Mouse (Mus musculus): ENCODE results near the gene Fry. TPM values are rescaled to one million over a fixed set of nuclear protein-coding genes. Genes with fewer than 3 reads are reported as not detected.

Fry gene
- polyA plus RNA-seq, 1 experiment from 2014 or later: 11.1 TPM

DNA sequence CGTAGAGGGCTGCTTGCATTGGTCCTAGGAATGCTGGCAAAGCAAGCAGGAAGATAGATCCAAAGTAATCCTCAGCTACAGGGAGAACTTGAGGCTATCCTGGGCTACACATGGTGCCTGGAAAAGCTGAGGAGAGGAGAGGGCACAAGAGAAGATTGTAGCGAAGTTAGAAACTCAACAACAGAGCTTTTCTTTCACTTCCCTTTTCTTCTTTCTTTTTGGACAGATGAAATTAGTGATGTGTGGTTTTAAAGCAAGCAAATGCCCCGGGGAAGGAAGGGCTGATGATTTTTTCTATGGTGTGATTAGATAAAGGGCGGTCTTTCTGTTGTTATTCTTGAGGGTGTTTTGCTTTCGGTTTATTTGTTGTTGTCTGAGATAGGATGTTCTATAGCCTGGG lies 188.1 kb downstream of the Fry start:
- Histone ChIP-seq H3K4me1 (no peaks in the 10 kb centered on the region), H3K36me3 (no peaks in the 10 kb centered on the region), H3K27ac (no peak overlapping the region), H3K4me3 (no peak overlapping the region), H3K27me3 (no peaks in the 10 kb centered on the region), H3K9me3 (no peaks in the 10 kb centered on the region), H3K9ac (no peak overlapping the region), H3K4me2 (no peak overlapping the region)
- ATAC-seq (ENCODE audit: insufficient number of reproducible peaks, insufficient read depth, low FRiP score, low TSS enrichment, low read depth): no peak
- WGBS: 84% methylated on average over 5 of the region's 5 CpGs

DNA sequence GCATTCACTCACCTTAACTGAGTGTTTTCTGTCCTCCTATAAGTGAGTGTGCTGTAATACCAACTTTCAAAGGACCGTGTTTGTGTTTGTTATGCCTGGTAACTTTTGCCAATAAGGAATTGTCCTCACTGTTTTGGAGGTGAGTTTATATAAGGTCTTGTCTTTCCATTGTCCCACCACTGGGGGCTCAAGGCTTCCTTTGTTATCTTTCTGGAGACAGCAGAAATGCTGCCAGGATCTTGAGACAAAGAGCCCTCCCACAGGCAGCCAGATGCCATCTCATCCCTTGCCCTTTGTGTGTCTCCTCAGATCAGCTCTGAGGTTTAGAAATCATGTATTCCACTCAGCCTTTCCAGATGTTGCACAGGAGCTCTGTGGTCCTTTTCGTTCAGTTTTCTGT lies 194.8 kb downstream of the Fry start:
- Histone ChIP-seq H3K4me1 (no peaks in the 10 kb centered on the region), H3K27me3 (no peaks in the 10 kb centered on the region), H3K9me3 (0 out of 2 replicates have a peak, but pooled peaks cover 4% of the 10 kb centered on the region), H3K4me3 (no peak overlapping the region), H3K27ac (no peak overlapping the region), H3K9ac (no peak overlapping the region), H3K4me2 (no peak overlapping the region), H3K36me3 (0 out of 2 replicates have a peak, but pooled peaks cover 3% of the 10 kb centered on the region)
- ATAC-seq (ENCODE audit: insufficient number of reproducible peaks, insufficient read depth, low FRiP score, low TSS enrichment, low read depth): no peak
- WGBS: 53% methylated on average over 2 of the region's 2 CpGs

DNA sequence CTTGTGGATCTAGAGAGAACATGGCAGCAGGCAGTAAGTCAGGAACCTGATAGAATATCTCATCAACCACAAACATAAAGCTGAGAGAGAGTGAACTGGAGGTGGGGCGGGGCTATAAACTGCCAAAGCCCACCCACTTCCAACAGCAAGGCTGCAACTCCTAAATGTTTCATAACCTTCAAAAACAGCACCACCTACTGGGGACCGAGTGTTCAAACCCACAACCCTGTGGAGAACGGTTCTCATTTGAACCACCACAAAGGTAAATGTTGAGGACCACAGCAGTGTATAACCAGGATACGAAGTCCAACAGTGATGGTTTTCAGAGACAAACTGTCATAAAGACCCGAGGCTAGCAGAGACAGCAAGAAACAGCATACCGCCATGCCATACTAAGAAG lies 196.1 kb downstream of the Fry start:
- H3K9me3 ChIP-seq: 0 out of 2 replicates have a peak, but pooled peaks cover 4% of the 10 kb centered on the region
- 0 out of 2 replicates have a peak, but pooled peaks cover 3% of the 10 kb centered on the region for H3K36me3 ChIP-seq
- 90% methylated on average over 6 of the region's 6 CpGs for WGBS
- no peak overlapping the region for H3K4me3 ChIP-seq
- H3K4me1 ChIP-seq: no peaks in the 10 kb centered on the region
- H3K27me3 ChIP-seq: no peaks in the 10 kb centered on the region
- no peak overlapping the region for H3K4me2 ChIP-seq
- no peak overlapping the region for H3K9ac ChIP-seq
- no peak overlapping the region for H3K27ac ChIP-seq
- no peak for ATAC-seq (ENCODE audit: insufficient number of reproducible peaks, insufficient read depth, low FRiP score, low TSS enrichment, low read depth)

DNA sequence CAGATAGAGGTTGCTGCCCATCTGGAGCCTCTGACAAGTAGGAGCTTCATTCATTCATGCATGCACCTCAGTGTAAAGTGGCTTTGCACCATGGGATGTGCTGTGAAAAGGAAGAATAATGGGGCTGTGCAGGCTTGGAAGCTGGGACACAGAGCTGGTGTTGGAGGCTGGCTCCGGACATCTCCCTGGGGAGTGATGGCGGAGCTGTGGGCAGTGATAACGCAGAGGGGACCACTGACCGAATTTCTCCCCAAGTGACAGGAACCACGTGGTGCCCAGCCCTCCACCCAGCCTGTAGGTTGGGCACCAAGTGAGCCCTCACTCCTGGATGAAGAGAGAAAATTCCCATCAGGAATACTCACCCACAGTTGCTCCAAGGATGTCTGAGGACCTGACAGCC lies 207.0 kb downstream of the Fry start:
- H3K4me3 ChIP-seq: no peak overlapping the region
- no peak overlapping the region for H3K4me2 ChIP-seq
- no peaks in the 10 kb centered on the region for H3K4me1 ChIP-seq
- no peak overlapping the region for H3K27ac ChIP-seq
- WGBS: 72% methylated on average over 5 of the region's 5 CpGs
- H3K9ac ChIP-seq: no peak overlapping the region
- H3K9me3 ChIP-seq: no peaks in the 10 kb centered on the region
- H3K36me3 ChIP-seq: no peaks in the 10 kb centered on the region
- no peaks in the 10 kb centered on the region for H3K27me3 ChIP-seq
- ATAC-seq (ENCODE audit: insufficient number of reproducible peaks, insufficient read depth, low FRiP score, low TSS enrichment, low read depth): no peak

DNA sequence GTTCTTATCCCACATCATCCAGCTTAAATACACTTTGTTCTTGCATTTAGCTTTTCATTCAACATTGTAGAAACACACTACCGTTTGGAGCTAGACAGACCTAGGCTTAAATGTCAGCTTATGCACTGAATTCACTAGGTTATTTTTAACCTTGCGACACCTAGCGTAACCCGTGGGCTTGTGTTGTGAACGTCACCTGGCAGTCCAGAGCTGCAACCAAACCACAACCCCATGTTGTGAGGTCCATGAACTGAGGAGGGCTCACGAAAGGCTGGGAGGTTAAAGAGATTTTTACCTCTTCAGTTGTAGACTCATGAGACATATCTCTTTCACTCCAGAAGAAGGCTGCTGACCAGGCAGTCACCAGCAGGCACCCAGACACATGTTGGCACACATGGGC lies 210.2 kb downstream of the Fry start:
- H3K4me3 ChIP-seq: no peak overlapping the region
- no peak overlapping the region for H3K9ac ChIP-seq
- H3K27ac ChIP-seq: no peak overlapping the region
- no peaks in the 10 kb centered on the region for H3K4me1 ChIP-seq
- WGBS: 85% methylated on average over 6 of the region's 6 CpGs
- H3K9me3 ChIP-seq: no peaks in the 10 kb centered on the region
- H3K36me3 ChIP-seq: no peaks in the 10 kb centered on the region
- H3K4me2 ChIP-seq: no peak overlapping the region
- H3K27me3 ChIP-seq: no peaks in the 10 kb centered on the region
- no peak for ATAC-seq (ENCODE audit: insufficient number of reproducible peaks, insufficient read depth, low FRiP score, low TSS enrichment, low read depth)

DNA sequence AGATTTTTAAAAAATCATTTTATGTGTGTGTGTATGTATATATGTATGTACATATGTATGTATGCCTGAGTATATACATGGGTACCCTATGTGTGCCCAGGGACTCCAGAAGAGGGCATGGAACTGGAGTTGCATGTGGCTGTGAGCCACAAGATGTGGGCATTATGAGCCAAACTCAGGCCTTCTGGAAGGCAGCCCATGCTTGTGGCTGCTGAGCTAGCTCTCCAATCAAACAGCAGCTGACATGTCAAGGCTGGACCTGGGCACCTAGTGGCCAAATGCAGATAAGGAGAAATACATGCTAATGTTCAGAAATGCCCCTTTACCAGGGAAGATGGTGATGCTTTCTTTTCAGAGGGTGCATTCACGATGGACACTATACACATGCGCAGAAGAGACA lies 213.4 kb downstream of the Fry start:
- Histone ChIP-seq H3K4me1 (no peaks in the 10 kb centered on the region), H3K9me3 (no peaks in the 10 kb centered on the region), H3K9ac (no peak overlapping the region), H3K4me3 (no peak overlapping the region), H3K4me2 (no peak overlapping the region), H3K27ac (no peak overlapping the region), H3K36me3 (no peaks in the 10 kb centered on the region), H3K27me3 (no peaks in the 10 kb centered on the region)
- WGBS: 73% methylated on average over 2 of the region's 2 CpGs
- no peak for ATAC-seq (ENCODE audit: insufficient number of reproducible peaks, insufficient read depth, low FRiP score, low TSS enrichment, low read depth)

DNA sequence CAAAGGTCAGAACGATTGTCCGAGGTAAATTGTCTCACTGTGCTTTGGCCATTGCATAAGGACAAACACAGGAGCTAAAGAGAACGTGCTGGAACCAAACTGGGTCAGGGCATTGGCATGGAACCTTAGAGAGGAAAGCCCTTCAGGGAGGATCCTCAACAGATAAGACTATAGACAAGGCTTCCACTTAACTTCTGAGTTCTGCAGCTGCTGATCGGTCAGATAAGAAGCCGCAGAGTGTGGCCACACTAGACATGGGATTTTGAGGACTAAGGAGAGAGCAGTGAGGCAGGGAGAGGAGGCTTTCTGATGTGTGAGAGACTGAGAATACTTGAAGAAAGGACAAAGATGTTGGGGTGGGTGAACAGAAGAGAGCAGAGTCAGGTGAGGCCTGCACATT lies 214.4 kb downstream of the Fry start:
- Histone ChIP-seq H3K4me1 (no peaks in the 10 kb centered on the region), H3K9me3 (no peaks in the 10 kb centered on the region), H3K36me3 (no peaks in the 10 kb centered on the region), H3K9ac (no peak overlapping the region), H3K27ac (no peak overlapping the region), H3K4me2 (no peak overlapping the region), H3K27me3 (no peaks in the 10 kb centered on the region), H3K4me3 (no peak overlapping the region)
- 73% methylated on average over 5 of the region's 5 CpGs for WGBS
- no peak for ATAC-seq (ENCODE audit: insufficient number of reproducible peaks, insufficient read depth, low FRiP score, low TSS enrichment, low read depth)

DNA sequence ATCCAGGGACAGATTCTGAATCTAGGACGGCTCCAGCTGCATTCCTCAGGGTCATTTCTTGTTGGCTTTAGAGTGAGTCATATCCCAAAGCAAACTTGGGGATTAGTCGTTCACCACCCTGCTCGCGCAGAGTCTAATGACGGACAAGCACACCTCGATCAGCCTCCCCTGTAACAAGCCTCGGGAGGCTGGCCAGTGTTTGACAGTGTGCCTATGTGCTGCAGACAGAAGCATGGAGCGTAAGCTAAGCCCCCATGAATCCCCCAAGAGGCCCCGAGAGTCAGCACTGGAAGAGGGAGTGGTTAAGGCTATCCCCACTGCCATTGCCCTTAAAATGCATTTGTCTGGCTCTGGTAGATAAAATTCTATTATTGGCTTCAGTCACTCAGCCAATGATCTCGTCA lies 214.9 kb downstream of the Fry start:
- Histone ChIP-seq H3K9me3 (no peaks in the 10 kb centered on the region), H3K4me3 (no peak overlapping the region), H3K27me3 (no peaks in the 10 kb centered on the region), H3K36me3 (no peaks in the 10 kb centered on the region), H3K27ac (no peak overlapping the region), H3K9ac (no peak overlapping the region), H3K4me2 (no peak overlapping the region), H3K4me1 (no peaks in the 10 kb centered on the region)
- 66% methylated on average over 10 of the region's 10 CpGs for WGBS
- no peak for ATAC-seq (ENCODE audit: insufficient number of reproducible peaks, insufficient read depth, low FRiP score, low TSS enrichment, low read depth)

DNA sequence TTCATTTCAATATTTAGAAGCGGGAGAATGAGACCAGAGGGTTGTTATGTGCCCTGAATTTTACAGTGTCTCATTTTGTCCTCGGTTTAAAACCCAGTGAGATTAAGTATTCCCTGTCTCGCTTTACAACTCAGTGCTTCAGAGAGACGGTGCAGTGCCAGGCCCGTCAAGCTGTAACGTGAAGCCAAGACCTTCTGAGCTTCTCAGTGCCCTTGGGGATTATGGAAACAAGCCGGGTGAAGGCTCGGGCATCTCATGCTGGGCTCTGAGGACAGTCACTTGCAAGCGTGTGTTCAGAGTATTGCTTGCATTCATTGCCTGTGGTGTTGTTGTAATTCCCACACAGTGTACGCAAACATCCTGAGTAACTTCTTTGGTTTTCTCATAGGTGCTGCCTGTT lies 218.0 kb downstream of the Fry start:
- Histone ChIP-seq H3K9ac (no peak overlapping the region), H3K36me3 (no peaks in the 10 kb centered on the region), H3K4me3 (no peak overlapping the region), H3K4me2 (no peak overlapping the region), H3K27me3 (no peaks in the 10 kb centered on the region), H3K9me3 (no peaks in the 10 kb centered on the region), H3K27ac (no peak overlapping the region), H3K4me1 (0 out of 2 replicates have a peak, but pooled peaks cover 3% of the 10 kb centered on the region)
- no peak for ATAC-seq (ENCODE audit: insufficient number of reproducible peaks, insufficient read depth, low FRiP score, low TSS enrichment, low read depth)
- WGBS: 40% methylated on average over 10 of the region's 10 CpGs

DNA sequence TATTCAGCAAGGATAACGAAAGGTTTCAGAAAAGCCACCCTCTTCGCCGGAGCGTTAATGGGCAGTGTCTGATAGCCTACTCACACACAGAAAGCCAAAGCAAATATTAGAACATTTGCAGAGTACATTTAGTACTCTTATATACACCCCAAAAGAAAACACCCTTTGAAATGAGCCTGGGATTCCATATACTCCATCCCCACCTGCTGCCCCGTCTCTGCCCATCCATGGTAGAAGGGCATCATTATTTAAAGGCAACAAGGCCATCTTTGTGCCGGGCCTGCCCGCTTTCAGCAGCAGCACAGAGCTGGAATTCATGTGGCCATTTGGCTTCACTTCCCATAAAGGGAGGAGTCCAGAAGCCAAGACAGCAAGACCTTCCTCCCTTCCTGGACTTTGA lies 219.3 kb downstream of the Fry start:
- no peak overlapping the region for H3K27ac ChIP-seq
- H3K4me2 ChIP-seq: no peak overlapping the region
- H3K4me1 ChIP-seq: 0 out of 2 replicates have a peak, but pooled peaks cover 3% of the 10 kb centered on the region
- no peak overlapping the region for H3K9ac ChIP-seq
- WGBS: 84% methylated on average over 7 of the region's 7 CpGs
- no peaks in the 10 kb centered on the region for H3K27me3 ChIP-seq
- H3K36me3 ChIP-seq: no peaks in the 10 kb centered on the region
- no peak overlapping the region for H3K4me3 ChIP-seq
- no peaks in the 10 kb centered on the region; the same call in 1 of the 2 replicates for H3K9me3 ChIP-seq
- no peak for ATAC-seq (ENCODE audit: insufficient number of reproducible peaks, insufficient read depth, low FRiP score, low TSS enrichment, low read depth)

DNA sequence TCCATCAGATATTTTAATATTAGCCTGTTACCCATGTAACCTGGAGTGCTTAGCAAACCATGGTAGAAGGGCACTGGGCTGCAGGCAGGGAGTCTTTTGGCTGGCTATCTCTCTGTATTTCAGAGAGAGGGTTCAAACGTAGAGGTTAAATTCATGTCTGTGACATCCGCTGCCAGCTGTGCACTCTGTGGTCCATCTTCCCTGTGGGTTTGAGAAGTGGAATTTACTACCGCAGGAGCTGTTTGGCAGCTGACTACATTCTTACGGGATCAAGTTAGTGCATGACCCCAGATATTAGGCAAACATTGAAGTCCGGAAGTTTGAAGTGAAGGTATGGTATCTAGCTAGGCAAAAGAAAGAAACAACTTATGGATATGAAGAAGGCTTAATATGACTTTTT lies 222.5 kb downstream of the Fry start:
- H3K36me3 ChIP-seq: no peaks in the 10 kb centered on the region
- H3K4me2 ChIP-seq: no peak overlapping the region
- no peaks in the 10 kb centered on the region; the same call in 1 of the 2 replicates for H3K9me3 ChIP-seq
- no peak for ATAC-seq (ENCODE audit: insufficient number of reproducible peaks, insufficient read depth, low FRiP score, low TSS enrichment, low read depth)
- H3K4me1 ChIP-seq: 0 out of 2 replicates have a peak, but pooled peaks cover 3% of the 10 kb centered on the region
- H3K9ac ChIP-seq: no peak overlapping the region
- H3K4me3 ChIP-seq: no peak overlapping the region
- H3K27me3 ChIP-seq: no peaks in the 10 kb centered on the region
- WGBS: 54% methylated on average over 5 of the region's 5 CpGs
- H3K27ac ChIP-seq: no peak overlapping the region

DNA sequence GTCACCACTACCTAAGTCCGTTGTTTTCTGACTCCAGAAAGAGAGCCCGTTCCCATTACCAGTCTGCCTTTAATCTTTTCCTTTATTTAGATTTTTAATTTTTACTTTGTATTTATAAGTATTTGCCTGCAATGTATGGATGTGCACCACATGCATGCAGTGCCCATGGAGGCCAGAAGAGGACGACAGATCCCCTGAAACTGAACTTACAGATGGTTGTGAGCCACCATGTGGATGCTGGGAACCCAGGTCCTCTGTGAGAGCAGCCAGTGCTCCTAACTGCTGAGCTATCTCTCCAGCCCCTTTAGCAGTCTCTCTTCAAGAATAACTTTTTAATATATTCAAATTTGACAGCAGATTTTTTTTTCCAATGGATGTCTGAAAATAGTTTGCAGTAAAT lies 223.7 kb downstream of the Fry start:
- Histone ChIP-seq H3K27me3 (no peaks in the 10 kb centered on the region), H3K36me3 (peaks cover 3% of the 10 kb centered on the region), H3K9me3 (no peaks in the 10 kb centered on the region; the same call in 1 of the 2 replicates), H3K4me3 (no peak overlapping the region), H3K4me1 (0 out of 2 replicates have a peak, but pooled peaks cover 3% of the 10 kb centered on the region), H3K4me2 (no peak overlapping the region), H3K27ac (no peak overlapping the region), H3K9ac (no peak overlapping the region)
- ATAC-seq (ENCODE audit: insufficient number of reproducible peaks, insufficient read depth, low FRiP score, low TSS enrichment, low read depth): no peak
- WGBS: 86% methylated on average over 3 of the region's 3 CpGs

DNA sequence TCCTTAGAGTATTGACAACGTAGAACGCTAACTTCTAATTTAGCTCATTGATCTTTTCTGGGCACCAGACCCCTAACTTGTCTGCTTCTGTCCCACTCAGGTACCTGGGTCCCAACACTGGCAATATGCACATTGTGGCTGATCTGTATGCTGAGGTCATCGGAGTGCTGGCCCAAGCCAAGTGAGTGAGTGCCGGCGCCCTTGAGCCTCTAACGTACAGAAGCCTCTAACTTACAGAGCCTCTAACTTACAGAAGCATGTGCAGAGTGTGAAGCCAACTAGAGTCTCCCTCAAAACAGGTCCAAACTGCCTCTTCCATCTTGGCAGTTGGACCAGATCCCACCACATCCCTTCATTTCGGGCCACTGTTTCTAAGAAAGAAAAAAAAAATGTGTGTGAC lies 227.5 kb downstream of the Fry start:
- ATAC-seq (ENCODE audit: insufficient number of reproducible peaks, insufficient read depth, low FRiP score, low TSS enrichment, low read depth): no peak
- Histone ChIP-seq H3K4me3 (no peak overlapping the region), H3K9me3 (no peaks in the 10 kb centered on the region; the same call in 1 of the 2 replicates), H3K4me2 (no peak overlapping the region), H3K27me3 (no peaks in the 10 kb centered on the region), H3K36me3 (peaks cover 8% of the 10 kb centered on the region), H3K4me1 (0 out of 2 replicates have a peak, but pooled peaks cover under 1% of the 10 kb centered on the region), H3K27ac (no peak overlapping the region), H3K9ac (no peak overlapping the region)
- WGBS: 91% methylated on average over 7 of the region's 7 CpGs

Data from embryonic facial prominence, embryonic 13.5 days (tissue).